Mouse (Mus musculus): Measurements from ENCODE around the gene Kras. TPM values are rescaled to one million over a fixed set of nuclear protein-coding genes. Genes with fewer than 3 reads are reported as not detected.

Kras gene
- 64.6 and 71.1 TPM in 2 replicates for polyA plus RNA-seq (2015; fragmentation: Nextera tagmentation; extraction: Ambion mirVana)

DNA sequence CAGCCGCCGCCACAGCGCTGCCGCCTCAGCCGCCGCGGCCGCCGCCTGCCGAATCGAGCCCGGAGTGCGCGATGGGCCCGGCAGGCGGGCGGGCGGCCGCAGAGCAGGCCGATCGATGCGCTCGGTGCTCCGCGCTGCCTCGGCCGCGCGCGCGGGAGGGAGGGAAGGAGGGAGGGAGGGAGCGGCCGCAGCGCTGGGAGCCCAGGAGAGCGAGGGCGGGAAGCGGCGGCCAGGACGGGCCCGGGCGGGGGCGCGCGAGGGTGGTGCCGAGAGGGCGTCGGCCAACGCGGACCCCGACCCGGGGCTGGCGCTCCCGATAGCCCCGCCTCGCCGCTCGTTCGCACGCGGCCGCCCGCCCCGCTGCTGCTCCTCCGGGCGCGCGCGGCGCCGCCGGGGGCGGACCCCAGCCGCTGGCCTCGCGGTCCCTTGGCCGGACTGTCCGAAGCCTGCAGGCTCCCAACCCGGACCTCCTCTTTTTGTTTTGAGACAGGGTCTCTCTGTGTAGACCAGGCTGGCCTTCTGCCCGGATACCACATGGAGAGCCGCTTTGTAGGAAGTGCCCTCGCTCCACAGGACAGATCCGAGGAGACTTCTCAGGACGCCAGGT is at the start of gene Kras:
Gene Kras, minus strand, starts transcription at position 55 of the 607 bp plus-strand sequence.
- H3K4me2 ChIP-seq (ENCODE audit: low read length), result peak within 1 kb of the TSS; percentile 89
- H3K27me3 ChIP-seq (ENCODE audit: insufficient read depth, low read length), result no peaks in the 10 kb centered on the region
- peak within 1 kb of the TSS; percentile 90 for H3K27ac ChIP-seq
- ATAC-seq (replicated peaks; ENCODE audit: low FRiP score, low read depth) (peak; percentile 94), DNase-seq (ENCODE audit: low spot score) (peak; percentile 94)
- 0 out of 2 replicates have a peak, but pooled peaks cover 5% of the 10 kb centered on the region for H3K36me3 ChIP-seq (ENCODE audit: insufficient read depth, low read length)
- H3K9me3 ChIP-seq (replicated peaks; ENCODE audit: low read length), result no peaks in the 10 kb centered on the region
- no peaks in the 10 kb centered on the region for H3K4me1 ChIP-seq (replicated peaks; ENCODE audit: insufficient read depth, low read length)
- peak; percentile 4; the same call in 1 of the 2 replicates for TF ChIP-seq CTCF (IDR thresholded peaks at IDR 0.05; ENCODE audit: low read depth)
- peak within 1 kb of the TSS; percentile 97 for H3K9ac ChIP-seq (ENCODE audit: low read depth, low read length)
- WGBS, result under 1% methylated on average over 68 of the region's 83 CpGs
- peak within 1 kb of the TSS; percentile 96 for H3K4me3 ChIP-seq (replicated peaks; ENCODE audit: low read depth, low read length)

DNA sequence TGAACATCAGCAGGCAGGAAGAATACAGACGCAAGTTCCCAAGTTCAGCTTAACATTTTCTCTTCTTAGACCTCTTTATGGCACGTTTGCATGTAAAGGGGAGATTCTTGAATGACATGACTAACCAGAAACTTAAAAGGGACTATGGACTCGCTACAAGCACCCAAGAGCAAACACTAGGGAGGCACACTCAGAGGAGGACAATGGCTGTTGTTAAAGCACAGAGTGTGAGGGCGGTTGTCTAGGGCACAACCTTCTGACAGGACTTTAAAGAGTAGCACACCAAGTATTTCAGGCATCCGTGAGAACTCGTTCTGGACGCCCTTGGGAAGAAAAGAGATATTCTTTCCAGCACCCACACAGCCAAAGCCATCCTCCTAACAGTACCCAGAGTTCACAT is 47.6 kb upstream of the Kras start:
- no peak for TF ChIP-seq CTCF (IDR thresholded peaks at IDR 0.05; ENCODE audit: low read depth)

DNA sequence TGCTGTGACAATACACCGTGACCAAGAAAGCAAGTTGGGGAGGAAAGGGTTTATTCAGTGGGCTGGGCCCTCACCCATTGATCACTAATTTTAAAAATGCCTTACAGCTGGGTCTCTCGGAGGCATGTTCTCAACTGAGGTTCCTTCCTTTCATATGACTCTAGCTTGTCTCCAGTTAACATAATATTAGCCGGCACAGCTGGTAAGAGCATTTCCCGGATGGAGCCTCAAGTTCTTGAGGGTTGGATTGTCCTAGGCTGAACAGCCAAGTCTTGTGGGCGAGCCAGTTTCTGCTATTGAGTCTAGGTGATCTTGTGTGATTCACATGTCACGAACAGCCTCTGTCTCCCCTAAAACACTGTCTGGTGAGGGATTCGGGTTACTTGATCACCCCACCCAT is 46.9 kb upstream of the Kras start:
- no peak for TF ChIP-seq CTCF (IDR thresholded peaks at IDR 0.05; ENCODE audit: low read depth)
- no peaks in the 10 kb centered on the region for H3K36me3 ChIP-seq (ENCODE audit: insufficient read depth, low read length)
- H3K27me3 ChIP-seq (ENCODE audit: insufficient read depth, low read length), result no peaks in the 10 kb centered on the region
- no peak overlapping the region for H3K9ac ChIP-seq (ENCODE audit: low read depth, low read length)
- no peaks in the 10 kb centered on the region for H3K9me3 ChIP-seq (replicated peaks; ENCODE audit: low read length)
- no peaks in the 10 kb centered on the region for H3K4me1 ChIP-seq (replicated peaks; ENCODE audit: insufficient read depth, low read length)
- no peak overlapping the region for H3K4me3 ChIP-seq (replicated peaks; ENCODE audit: low read depth, low read length)
- 80% methylated on average over 7 of the region's 7 CpGs for WGBS
- DNase-seq (ENCODE audit: low spot score) (no peak), ATAC-seq (replicated peaks; ENCODE audit: low FRiP score, low read depth) (no peak)
- H3K4me2 ChIP-seq (ENCODE audit: low read length), result no peak overlapping the region
- no peak overlapping the region for H3K27ac ChIP-seq

More for the DNA sequence above, 47.6 kb upstream of the Kras start:
- Histone ChIP-seq H3K9ac (ENCODE audit: low read depth, low read length) (no peak overlapping the region), H3K9me3 (replicated peaks; ENCODE audit: low read length) (no peaks in the 10 kb centered on the region), H3K36me3 (ENCODE audit: insufficient read depth, low read length) (no peaks in the 10 kb centered on the region), H3K27me3 (ENCODE audit: insufficient read depth, low read length) (no peaks in the 10 kb centered on the region), H3K4me3 (replicated peaks; ENCODE audit: low read depth, low read length) (no peak overlapping the region), H3K4me1 (replicated peaks; ENCODE audit: insufficient read depth, low read length) (no peaks in the 10 kb centered on the region), H3K27ac (no peak overlapping the region), H3K4me2 (ENCODE audit: low read length) (no peak overlapping the region)
- ATAC-seq (replicated peaks; ENCODE audit: low FRiP score, low read depth), result no peak
- WGBS, result 65% methylated on average over 7 of the region's 7 CpGs
- DNase-seq (ENCODE audit: low spot score), result no peak

DNA sequence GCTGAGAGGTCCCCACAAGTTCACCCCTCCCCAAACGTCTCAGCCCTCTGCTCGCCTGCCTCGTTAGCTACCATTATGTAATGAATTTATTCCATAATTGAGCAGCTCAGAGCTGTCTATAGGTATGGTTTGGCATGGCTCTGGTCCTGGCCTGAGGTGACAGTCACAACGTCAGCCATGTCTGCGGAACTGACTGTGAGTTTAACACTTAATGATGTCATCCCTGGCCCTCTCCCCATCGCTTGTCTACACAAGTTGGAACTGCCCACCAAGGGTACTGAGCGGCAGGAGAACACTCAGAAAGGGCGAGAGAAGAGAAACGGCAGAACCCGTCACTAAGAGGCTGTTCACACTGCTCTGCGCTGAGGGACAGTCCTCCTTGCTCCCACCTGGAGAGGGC is 45.1 kb upstream of the Kras start:
- Histone ChIP-seq H3K9me3 (replicated peaks; ENCODE audit: low read length) (no peaks in the 10 kb centered on the region), H3K36me3 (ENCODE audit: insufficient read depth, low read length) (no peaks in the 10 kb centered on the region), H3K27me3 (ENCODE audit: insufficient read depth, low read length) (no peaks in the 10 kb centered on the region), H3K4me1 (replicated peaks; ENCODE audit: insufficient read depth, low read length) (no peaks in the 10 kb centered on the region), H3K9ac (ENCODE audit: low read depth, low read length) (no peak overlapping the region), H3K27ac (no peak overlapping the region), H3K4me3 (replicated peaks; ENCODE audit: low read depth, low read length) (no peak overlapping the region), H3K4me2 (ENCODE audit: low read length) (no peak overlapping the region)
- ATAC-seq (replicated peaks; ENCODE audit: low FRiP score, low read depth) (no peak), DNase-seq (ENCODE audit: low spot score) (no peak)
- 74% methylated on average over 11 of the region's 11 CpGs for WGBS
- TF ChIP-seq CTCF (IDR thresholded peaks at IDR 0.05; ENCODE audit: low read depth), result no peak

DNA sequence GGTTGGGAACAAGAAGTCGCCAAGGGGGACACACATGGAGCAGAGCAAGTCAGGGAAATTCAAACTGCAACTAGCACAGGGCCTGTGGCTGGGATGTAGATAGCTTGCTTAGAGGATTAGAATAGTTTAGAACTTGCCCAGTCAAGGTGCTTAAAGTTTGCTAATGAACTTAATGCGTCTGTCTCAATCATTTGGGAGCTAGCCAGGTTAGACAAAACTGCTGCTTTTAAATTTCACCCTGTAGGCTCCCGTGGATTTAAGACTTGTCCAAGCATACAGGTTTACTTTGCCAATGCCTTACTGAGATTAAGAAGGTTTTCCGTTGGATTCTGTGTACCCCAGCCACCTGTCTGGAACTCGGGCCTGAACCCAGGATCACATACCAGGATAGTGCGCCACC is 43.1 kb upstream of the Kras start:
- WGBS, result 77% methylated on average over 6 of the region's 6 CpGs

DNA sequence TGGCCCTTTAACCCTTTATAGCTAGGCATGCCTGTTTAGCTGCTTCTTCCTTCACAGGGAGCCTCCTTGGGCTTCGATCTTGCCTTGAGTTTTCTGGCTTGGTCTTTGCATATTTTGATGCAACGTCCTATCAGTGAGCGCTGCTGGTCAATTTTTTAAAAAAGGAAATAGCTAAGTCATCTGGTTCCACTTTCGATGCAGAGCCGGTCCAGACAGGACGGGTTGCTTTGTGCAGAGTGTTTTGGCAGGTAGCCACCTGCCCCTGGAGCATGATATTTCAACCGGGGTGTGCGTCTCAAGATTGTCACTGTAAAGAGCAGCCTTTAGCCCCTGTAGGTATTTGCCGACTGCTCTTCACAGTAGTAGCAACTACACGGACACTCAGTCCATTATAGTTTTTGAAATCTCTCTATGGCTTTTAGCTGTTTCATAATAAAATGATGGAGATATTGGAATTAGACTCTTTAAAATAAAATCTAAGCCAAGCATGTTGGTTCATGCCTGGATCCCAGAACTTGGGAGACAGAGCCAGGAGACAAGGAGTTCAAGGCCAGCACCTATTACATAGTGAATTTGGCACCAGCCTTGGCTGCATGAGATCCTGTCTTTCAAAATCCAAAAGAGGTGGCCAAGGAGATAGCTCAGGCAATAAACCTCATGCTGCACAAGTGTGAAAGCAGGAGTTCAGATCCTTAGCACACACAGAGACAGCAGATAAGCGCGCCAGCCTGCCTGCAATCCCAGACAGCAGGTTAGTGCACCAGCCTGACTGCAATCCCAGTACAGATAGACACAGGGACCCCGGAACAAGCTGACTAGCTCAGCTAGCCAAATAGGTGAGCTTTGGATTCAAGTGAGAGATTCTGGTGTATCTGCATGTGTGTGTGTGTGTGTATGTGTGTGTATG is 41.6 kb upstream of the Kras start:
- Histone ChIP-seq H3K4me1 (replicated peaks; ENCODE audit: insufficient read depth, low read length) (no peaks in the 10 kb centered on the region), H3K9ac (ENCODE audit: low read depth, low read length) (no peak overlapping the region), H3K36me3 (ENCODE audit: insufficient read depth, low read length) (no peaks in the 10 kb centered on the region), H3K9me3 (replicated peaks; ENCODE audit: low read length) (no peaks in the 10 kb centered on the region), H3K27ac (no peak overlapping the region), H3K27me3 (ENCODE audit: insufficient read depth, low read length) (no peaks in the 10 kb centered on the region), H3K4me3 (replicated peaks; ENCODE audit: low read depth, low read length) (no peak overlapping the region), H3K4me2 (ENCODE audit: low read length) (no peak overlapping the region)
- DNase-seq (ENCODE audit: low spot score) (no peak), ATAC-seq (replicated peaks; ENCODE audit: low FRiP score, low read depth) (no peak)
- WGBS, result 60% methylated on average over 13 of the region's 13 CpGs
- no peak for TF ChIP-seq CTCF (IDR thresholded peaks at IDR 0.05; ENCODE audit: low read depth)

More for the DNA sequence above, 43.1 kb upstream of the Kras start:
- Histone ChIP-seq H3K4me2 (ENCODE audit: low read length) (no peak overlapping the region), H3K27me3 (ENCODE audit: insufficient read depth, low read length) (no peaks in the 10 kb centered on the region), H3K9ac (ENCODE audit: low read depth, low read length) (no peak overlapping the region), H3K9me3 (replicated peaks; ENCODE audit: low read length) (no peaks in the 10 kb centered on the region), H3K4me1 (replicated peaks; ENCODE audit: insufficient read depth, low read length) (no peaks in the 10 kb centered on the region), H3K4me3 (replicated peaks; ENCODE audit: low read depth, low read length) (no peak overlapping the region), H3K36me3 (ENCODE audit: insufficient read depth, low read length) (no peaks in the 10 kb centered on the region), H3K27ac (no peak overlapping the region)
- TF ChIP-seq CTCF (IDR thresholded peaks at IDR 0.05; ENCODE audit: low read depth), result no peak
- no peak for ATAC-seq (replicated peaks; ENCODE audit: low FRiP score, low read depth)
- no peak for DNase-seq (ENCODE audit: low spot score)
